Mouse (Mus musculus) cerebellum, adult 2 months (tissue): ENCODE results near the gene Hivep3.

ENCODE experiments used
- CTCF ChIP-seq: fragments of 200-500 bp; IDR thresholded peaks from 2 replicates; pipeline ENCODE4 v1.5.1; 2011; ENCODE audit warnings: low read depth, mild to moderate bottlenecking, control low read depth, low read length, moderate library complexity, borderline replicate concordance; ENCODE audit not compliant: insufficient read depth
- POLR2A ChIP-seq: fragments of 200-500 bp; IDR thresholded peaks from 2 replicates; pipeline ENCODE4 v1.6.1; 2011; ENCODE audit warnings: low read length, control low read depth, borderline replicate concordance; ENCODE audit not compliant: insufficient read depth

GRCm38 (mm10) chr4:119871441-119871840, 137.9 kb downstream of the Hivep3 start:
- no peak for TF ChIP-seq CTCF
- TF ChIP-seq POLR2A: no peak
